ENCODE assay signal across 10 mouse cellular contexts in genomic region chr1:139376638-139377286, GRCm38 (mm10). TPM values are rescaled to one million over a fixed set of nuclear protein-coding genes. Genes with fewer than 3 reads are reported as not detected.
DNase-seq lines count a peak whose midpoint lies in the region; ATAC-seq lines count a peak whose summit lies in the region.
"Had no signal": no experiment of that assay in that cellular context is flagged by ENCODE, and none has a peak within 500 bp of the region (broad histone marks: within the 10 kb centered on the region; RNA-seq: fewer than 3 reads in every experiment).

Gene Crb1, minus strand, starts transcription at chr1:139377100.

- peak within 1 kb of the TSS; percentile 42 for H3K4me3 ChIP-seq in forebrain, embryonic 10.5 days
- no peak within 1 kb of the TSS for H3K4me3 ChIP-seq in limb, embryonic 11.5 days (ENCODE audit: low read depth, low read length)

- peaks cover 27% of the 10 kb centered on the region for H3K4me1 ChIP-seq in forebrain, embryonic 10.5 days
- no peaks in the 10 kb centered on the region for H3K4me1 ChIP-seq in limb, embryonic 11.5 days (ENCODE audit: control insufficient read depth, insufficient read depth, low read length)

- DNase-seq in cerebellum, postnatal 10 days, result peak; percentile 17 to 21
- no peak for DNase-seq in cerebellum, adult 9-11 months
- peak; percentile 58 for DNase-seq in ES-CJ7 (ENCODE audit: low read depth, low spot score)
- DNase-seq in forebrain, embryonic 10.5 days (ENCODE audit: extremely low spot score, low spot score), result peak; percentile 31
- DNase-seq in limb, embryonic 11.5 days (ENCODE audit: low spot score), result peak; percentile 28
- no peak for DNase-seq in gastrocnemius, postnatal 4 days (ENCODE audit: low spot score in 2 of 2)
- DNase-seq in layer of hippocampus, postnatal 14 days (ENCODE audit: low spot score in 2 of 2), result no peak
- no peak for DNase-seq in gastrocnemius, postnatal 36 days
- DNase-seq: lung, postnatal 10 days had no signal

- H3K9me3 ChIP-seq in forebrain, embryonic 10.5 days, result no peaks in the 10 kb centered on the region
- H3K9me3 ChIP-seq in limb, embryonic 11.5 days (ENCODE audit: control insufficient read depth, low read length), result no peaks in the 10 kb centered on the region

- intact Hi-C loops in gastrocnemius, postnatal 36 days (cut with DNase I), result no loop called here

- H3K4me2 ChIP-seq in limb, embryonic 11.5 days (ENCODE audit: low read depth, severe bottlenecking), result no peak within 1 kb of the TSS

- H3K27ac ChIP-seq in forebrain, embryonic 10.5 days, result peak within 1 kb of the TSS; percentile 78
- H3K27ac ChIP-seq in limb, embryonic 11.5 days (replicated peaks; ENCODE audit: low read depth, low read length), result no peak within 1 kb of the TSS

- 9% methylated on average over 5 of the region's 5 CpGs for WGBS in forebrain, embryonic 10.5 days
- 19% methylated on average over 5 of the region's 5 CpGs for WGBS in limb, embryonic 11.5 days

- no peaks in the 10 kb centered on the region for H3K27me3 ChIP-seq in forebrain, embryonic 10.5 days (ENCODE audit: poor library complexity, severe bottlenecking)
- no peaks in the 10 kb centered on the region for H3K27me3 ChIP-seq in limb, embryonic 11.5 days (ENCODE audit: control insufficient read depth, insufficient read depth, low read length)

- no peak for ATAC-seq in limb, embryonic 11.5 days (ENCODE audit: insufficient number of reproducible peaks, low FRiP score, low TSS enrichment, low read depth)

- H3K9ac ChIP-seq in limb, embryonic 11.5 days (ENCODE audit: low read length), result no peak within 1 kb of the TSS

- H3K36me3 ChIP-seq in forebrain, embryonic 10.5 days (replicated peaks), result no peaks in the 10 kb centered on the region
- no peaks in the 10 kb centered on the region for H3K36me3 ChIP-seq in limb, embryonic 11.5 days (ENCODE audit: control insufficient read depth, insufficient read depth, low read length)

RNA-seq across cellular contexts. Expression of gene Crb1, which starts in this region (rescaled TPM):
- 0.73 and 1.0 TPM in 2 replicates for polyA plus RNA-seq in forebrain, embryonic 10.5 days (2016; fragmentation: Nextera tagmentation; extraction: Ambion mirVana)
- 0.20 and 0.28 TPM in 2 replicates for polyA plus RNA-seq in limb, embryonic 11.5 days (2014; fragmentation: Nextera tagmentation; extraction: Ambion mirVana)
- total RNA-seq in gastrocnemius, postnatal 4 days (2021), result not detected
- total RNA-seq in layer of hippocampus, postnatal 14 days (2021), result under 1 TPM; 0.45 to 0.58 TPM
- total RNA-seq in gastrocnemius, postnatal 36 days (2021), result not detected
- polyA plus RNA-seq: spleen, adult 2 months had no signal

Comparison
In these comparisons a context has a peak if more than half of its experiments do, and no peak if none do; other contexts are left out.
1. DNase-seq: peak in cerebellum, postnatal 10 days (2 of 2), ES-CJ7 (single experiment) and forebrain, embryonic 10.5 days (single experiment); none in cerebellum, adult 9-11 months (single experiment), gastrocnemius, postnatal 4 days (0 of 2), layer of hippocampus, postnatal 14 days (0 of 2) and gastrocnemius, postnatal 36 days (0 of 2).
2. Peak in DNase-seq in limb, embryonic 11.5 days; RNA of the gene not detected or under 1 TPM.